18 mouse cellular contexts compared by ENCODE assay signal in the genomic region with DNA sequence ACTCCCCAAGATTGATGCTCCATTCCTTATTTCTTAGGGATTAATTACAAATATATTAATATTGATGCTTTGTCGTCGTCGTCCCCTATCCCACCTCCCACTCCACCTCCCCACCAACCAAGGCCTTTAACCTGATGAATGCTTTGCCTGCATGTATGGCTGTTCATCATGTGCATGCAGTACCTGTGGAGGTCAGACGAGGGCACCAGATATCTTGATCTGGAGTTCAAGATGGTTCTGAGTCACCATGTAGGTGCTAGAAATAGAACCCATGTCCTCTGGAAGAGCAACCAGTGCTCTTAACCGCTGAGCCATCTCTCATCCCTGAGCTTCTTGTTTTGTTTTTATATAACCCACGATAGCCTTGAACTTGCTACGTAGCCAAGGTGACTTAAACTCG. TPM values are rescaled to one million over a fixed set of nuclear protein-coding genes. Genes with fewer than 3 reads are reported as not detected.
DNase-seq lines count a peak whose midpoint lies in the region; ATAC-seq and TF ChIP-seq lines count a peak whose summit lies in the region.
"Had no signal": no experiment of that assay in that cellular context is flagged by ENCODE, and none has a peak within 500 bp of the region (broad histone marks: within the 10 kb centered on the region; RNA-seq: fewer than 3 reads in every experiment).

No protein-coding gene starts in this region.

- no peak overlapping the region for H3K4me3 ChIP-seq in liver, adult 2 months (ENCODE audit: insufficient read depth, low read depth, low read length)
- H3K4me3 ChIP-seq in liver, embryonic 11.5 days (ENCODE audit: low read depth, low read length) = no peak overlapping the region
- H3K4me3 ChIP-seq in forebrain, postnatal 0 days (ENCODE audit: low read depth, low read length) = no peak overlapping the region
- H3K4me3 ChIP-seq: forebrain, embryonic 13.5 days; limb, embryonic 12.5 days had no signal

- ATAC-seq in liver, embryonic 11.5 days (replicated peaks; ENCODE audit: low FRiP score) = no peak
- no peak for ATAC-seq in Patski
- ATAC-seq in forebrain, postnatal 0 days = no peak
- ATAC-seq: activated CD4-positive, CD25-positive, alpha-beta regulatory T cell, adult 4 months; forebrain, embryonic 13.5 days had no signal

- 91% methylated on average over 8 of the region's 8 CpGs for WGBS in liver, adult 2 months
- WGBS in liver, embryonic 11.5 days = 92% methylated on average over 8 of the region's 8 CpGs
- WGBS in forebrain, postnatal 0 days = 96% methylated on average over 8 of the region's 8 CpGs

- CTCF ChIA-PET in Patski (lab: Charles Lee) = interaction anchor here (1.1 to 2.1 kb wide), 4 partner anchors 11 to 40 kb away, joined by 3 to 6 read pairs (median 4); partner anchors contain the start of gene Lima1

- no peak for DNase-seq in liver, adult 2 months (ENCODE audit: extremely low read depth, low read depth, low spot score)
- no peak for DNase-seq in liver, embryonic 11.5 days (ENCODE audit: low spot score)
- DNase-seq in thymus, postnatal 25 days = peak; percentile 8
- DNase-seq in thymus, postnatal 10 days (ENCODE audit: low spot score in 2 of 2) = no peak
- no peak for DNase-seq in Patski (ENCODE audit: low read depth, low spot score)
- DNase-seq in forebrain, postnatal 0 days = no peak
- DNase-seq in layer of hippocampus, adult 8-10 months (ENCODE audit: low spot score in 2 of 2) = no peak
- DNase-seq: cerebellum, adult 9-11 months; heart, postnatal 10 days; kidney, adult 18-20 months; lung, postnatal 4 days; spleen, adult 18-20 months had no signal

- H3K36me3 ChIP-seq in liver, adult 2 months (ENCODE audit: control insufficient read depth, insufficient read depth, low read length) = no peaks in the 10 kb centered on the region
- H3K36me3 ChIP-seq in liver, embryonic 11.5 days (ENCODE audit: control insufficient read depth, insufficient read depth, low read length) = no peaks in the 10 kb centered on the region
- H3K36me3 ChIP-seq in forebrain, postnatal 0 days (ENCODE audit: insufficient read depth) = no peaks in the 10 kb centered on the region; the same call in 1 of the 2 replicates
- H3K36me3 ChIP-seq: G1E; limb, embryonic 12.5 days had no signal

- in situ Hi-C loops in Patski (cut with MboI; ENCODE audit: low pct_unique_long_range_greater_than_20kb) = no loop called here

- H3K4me2 ChIP-seq in liver, embryonic 11.5 days = no peak overlapping the region
- H3K4me2 ChIP-seq in forebrain, postnatal 0 days (ENCODE audit: low read depth) = no peak overlapping the region
- H3K4me2 ChIP-seq: forebrain, embryonic 13.5 days; hindbrain, embryonic 14.5 days; limb, embryonic 12.5 days; midbrain, embryonic 11.5 days had no signal

- peaks cover 45% of the 10 kb centered on the region for H3K4me1 ChIP-seq in liver, adult 2 months (ENCODE audit: control insufficient read depth, insufficient read depth, low read length)
- H3K4me1 ChIP-seq in liver, embryonic 11.5 days (replicated peaks; ENCODE audit: control insufficient read depth, insufficient read depth, low read length) = peaks cover 10% of the 10 kb centered on the region; the same call in 1 of the 2 replicates
- no peaks in the 10 kb centered on the region for H3K4me1 ChIP-seq in forebrain, postnatal 0 days (ENCODE audit: insufficient read depth)

- H3K27ac ChIP-seq in liver, adult 2 months (replicated peaks; ENCODE audit: insufficient read depth, low read depth, low read length) = peak overlapping the region; percentile 89; the same call in 1 of the 2 replicates
- H3K27ac ChIP-seq in liver, embryonic 11.5 days (ENCODE audit: low read depth, low read length) = no peak overlapping the region
- no peak overlapping the region for H3K27ac ChIP-seq in forebrain, postnatal 0 days (ENCODE audit: low read depth, low read length)
- H3K27ac ChIP-seq: forebrain, embryonic 13.5 days; hindbrain, embryonic 14.5 days; limb, embryonic 12.5 days had no signal

- peak; percentile 2; the same call in 1 of the 2 replicates for TF ChIP-seq CTCF in liver, adult 2 months (IDR thresholded peaks at IDR 0.05; ENCODE audit: low read depth, low read length)
- peak; percentile 35 for TF ChIP-seq CTCF in Patski (IDR thresholded peaks at IDR 0.05)
- no peak for TF ChIP-seq CTCF in forebrain, postnatal 0 days (IDR thresholded peaks at IDR 0.05; ENCODE audit: low read depth)

- peaks cover 6% of the 10 kb centered on the region; the same call in 1 of the 2 replicates for H3K79me2 ChIP-seq in liver, adult 2 months (ENCODE audit: control insufficient read depth, insufficient read depth, low read length)

- POLR2A ChIA-PET in Patski (lab: Charles Lee) = interaction anchor here (0.7 to 1.2 kb wide), 2 partner anchors 16 to 157 kb away, joined by 3 to 4 read pairs; no protein-coding TSS in a partner anchor

- no peak for TF ChIP-seq POLR2A in liver, adult 2 months (IDR thresholded peaks at IDR 0.05; ENCODE audit: extremely low read depth, insufficient read depth, low read length)

- H3K27me3 ChIP-seq in liver, adult 2 months (ENCODE audit: control insufficient read depth, insufficient read depth, low read length) = no peaks in the 10 kb centered on the region
- H3K27me3 ChIP-seq in liver, embryonic 11.5 days (replicated peaks; ENCODE audit: control insufficient read depth, insufficient read depth, low read length) = no peaks in the 10 kb centered on the region
- H3K27me3 ChIP-seq in Patski = no peaks in the 10 kb centered on the region
- H3K27me3 ChIP-seq in forebrain, postnatal 0 days (ENCODE audit: insufficient read depth, low read length) = no peaks in the 10 kb centered on the region
- H3K27me3 ChIP-seq: forebrain, embryonic 13.5 days; limb, embryonic 12.5 days had no signal

- H3K9me3 ChIP-seq in liver, embryonic 11.5 days (ENCODE audit: control insufficient read depth, low read length) = no peaks in the 10 kb centered on the region
- no peaks in the 10 kb centered on the region for H3K9me3 ChIP-seq in forebrain, postnatal 0 days (ENCODE audit: low read length)
- H3K9me3 ChIP-seq: forebrain, embryonic 13.5 days; G1E had no signal

- no peak overlapping the region for H3K9ac ChIP-seq in liver, adult 2 months (ENCODE audit: low read depth, low read length)
- H3K9ac ChIP-seq in liver, embryonic 11.5 days (ENCODE audit: low read depth, low read length) = no peak overlapping the region
- no peak overlapping the region for H3K9ac ChIP-seq in forebrain, postnatal 0 days
- H3K9ac ChIP-seq: forebrain, embryonic 13.5 days; hindbrain, embryonic 14.5 days; limb, embryonic 12.5 days had no signal

RNA-seq across cellular contexts. Expression of gene Lima1, which starts 11.5 kb away (rescaled TPM):
- total RNA-seq in liver, adult 2 months (2014; rRNA removed) = 28.9 and 32.7 TPM in 2 replicates
- 11.2 and 16.0 TPM in 2 replicates for polyA plus RNA-seq in liver, adult 2 months (2012; rRNA removed)
- polyA plus RNA-seq in liver, embryonic 11.5 days (2014; fragmentation: Nextera tagmentation; extraction: Ambion mirVana) = 19.0 and 19.3 TPM in 2 replicates
- 140 TPM for polyA plus RNA-seq in Patski (2021)
- 9.7 and 12.5 TPM in 2 replicates for total RNA-seq in forebrain, postnatal 0 days (2014; rRNA removed)
- polyA plus RNA-seq in forebrain, postnatal 0 days (2015; fragmentation: Nextera tagmentation; extraction: Ambion mirVana) = 8.5 and 11.8 TPM in 2 replicates
- total RNA-seq in layer of hippocampus, adult 8-10 months (2022) = 10 to 100 TPM; 11.0 to 14.6 (median 13.1) TPM
